Mouse (Mus musculus) cerebellum, postnatal 14 days (tissue): ENCODE data around the gene Sp110.
A peak's percentile ranks its signal among the peaks of the same experiment; 100 is the strongest.
"Not testable (repeated sequence)": the region's sequence is repeated elsewhere in the genome, so short reads cannot be mapped to it uniquely, and the experiment has no call there.

Experiments used
- DNase-seq, 2 experiments: peaks; one replicate each; pipeline ENCODE4 v3.0.0; 2021; ENCODE audit warnings: mixed read lengths in 2 of 2

Sp110 gene

GRCm38 (mm10) chr1:85543818-85544217, 54.8 kb downstream of the Sp110 start:
- not testable (repeated sequence) for DNase-seq

- DNase-seq = peak; percentile 27 to 42
These were observed 70.0 kb downstream of the Sp110 start for GRCm38 (mm10) chr1:85528451-85529110.
